ENCODE assay signal across 22 mouse cellular contexts in the genomic region with DNA sequence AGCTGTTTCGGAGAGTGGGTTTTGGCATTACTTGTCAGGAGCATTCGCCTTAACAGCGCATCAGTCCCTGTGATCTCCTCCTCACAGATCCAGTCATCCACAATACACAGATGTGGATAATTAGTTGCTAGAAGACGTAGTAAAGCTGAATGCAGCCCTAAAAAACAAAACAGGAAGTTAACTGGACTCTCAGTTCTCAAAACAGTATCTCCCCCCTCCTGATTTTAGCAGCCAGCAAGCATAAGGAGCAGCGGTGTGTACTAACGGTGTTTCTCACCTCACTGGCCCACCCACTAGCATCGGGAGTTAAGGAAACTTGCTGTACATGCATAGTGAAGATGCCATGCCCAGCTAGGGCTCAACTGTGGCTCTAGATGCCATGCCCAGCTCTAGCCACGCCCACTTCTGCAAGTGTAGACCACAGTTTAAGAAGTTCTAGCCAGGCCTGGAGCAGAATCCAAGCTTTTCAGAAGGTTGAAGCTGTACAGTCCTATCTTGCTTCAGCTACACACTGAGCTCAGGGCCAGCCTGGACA. TPM values are rescaled to one million over a fixed set of nuclear protein-coding genes. Genes with fewer than 3 reads are reported as not detected.
A peak's percentile ranks its signal among the peaks of the same experiment; 100 is the strongest.
DNase-seq lines count a peak whose midpoint lies in the region; ATAC-seq and TF ChIP-seq lines count a peak whose summit lies in the region.
"Had no signal": no experiment of that assay in that cellular context is flagged by ENCODE, and none has a peak within 500 bp of the region (broad histone marks: within the 10 kb centered on the region; RNA-seq: fewer than 3 reads in every experiment).

No protein-coding gene starts in this region.

- H3K36me3 ChIP-seq in kidney, adult 2 months (ENCODE audit: control insufficient read depth, insufficient read depth, low read length): peaks cover 1% of the 10 kb centered on the region; the same call in 1 of the 2 replicates
- H3K36me3 ChIP-seq in splenic B cell, adult 2 months (ENCODE audit: control insufficient read depth, insufficient read depth, low read length, poor library complexity, severe bottlenecking): peaks cover 5% of the 10 kb centered on the region; the same call in 1 of the 2 replicates

- H3K27ac ChIP-seq in kidney, adult 2 months (ENCODE audit: insufficient read depth, low read depth, low read length): peak overlapping the region; percentile 18; the same call in 1 of the 2 replicates
- 0 out of 2 replicates have a peak overlapping the region, but pooled peaks have one; percentile 4 for H3K27ac ChIP-seq in bone marrow, adult 2 months (ENCODE audit: control insufficient read depth, insufficient read depth, low read depth, low read length, poor library complexity)
- H3K27ac ChIP-seq: embryonic facial prominence, embryonic 10.5 days; forebrain, embryonic 10.5 days; heart, adult 2 months; hindbrain, embryonic 12.5 days; hindbrain, postnatal 0 days had no signal

- WGBS in kidney, adult 2 months: 78% methylated on average over 8 of the region's 8 CpGs
- WGBS in bone marrow, adult 2 months: 72% methylated on average over 8 of the region's 8 CpGs

- peak; percentile 56 for ATAC-seq in megakaryocyte, adult 5-6 weeks (ENCODE audit: poor library complexity, severe bottlenecking)
- ATAC-seq: forebrain, embryonic 14.5 days; hindbrain, postnatal 0 days had no signal

- DNase-seq in kidney, adult 2 months: no peak
- no peak for DNase-seq in kidney, postnatal 4 days
- DNase-seq in splenic B cell, adult 2 months (ENCODE audit: low read depth, low spot score): peak; percentile 47
- DNase-seq in left cerebral cortex, postnatal 36 days (ENCODE audit: low spot score in 2 of 2): no peak
- no peak for DNase-seq in heart, postnatal 4 days
- DNase-seq in lung, postnatal 25 days (ENCODE audit: low spot score): no peak
- DNase-seq: adrenal gland, postnatal 10 days; cerebellum, adult 11-12 months; cerebellum, adult 9-10 months; cerebellum, postnatal 25 days; gastrocnemius, postnatal 36 days; heart, adult 2 months; heart, postnatal 36 days had no signal

- H3K27me3 ChIP-seq in kidney, adult 2 months (replicated peaks; ENCODE audit: control insufficient read depth, insufficient read depth, low read length): no peaks in the 10 kb centered on the region
- no peaks in the 10 kb centered on the region for H3K27me3 ChIP-seq in splenic B cell, adult 2 months (ENCODE audit: control insufficient read depth, insufficient read depth, low read length, poor library complexity, severe bottlenecking)
- H3K27me3 ChIP-seq: heart, embryonic 12.5 days; hindbrain, embryonic 12.5 days had no signal

- TF ChIP-seq CTCF in kidney, adult 2 months (conservative IDR thresholded peaks at IDR 0.05; ENCODE audit: insufficient read depth, insufficient read length, low read depth, low read length): no peak
- no peak for TF ChIP-seq CTCF in bone marrow, adult 2 months (IDR thresholded peaks at IDR 0.05; ENCODE audit: control insufficient read depth, insufficient read depth, low read length)

- no peak for TF ChIP-seq POLR2A in kidney, adult 2 months (IDR thresholded peaks at IDR 0.05; ENCODE audit: low read depth, low read length)
- TF ChIP-seq POLR2A in bone marrow, adult 2 months (IDR thresholded peaks at IDR 0.05; ENCODE audit: borderline replicate concordance, control insufficient read depth, low read depth, low read length): no peak

- peaks cover 4% of the 10 kb centered on the region; the same call in 1 of the 2 replicates for H3K4me1 ChIP-seq in kidney, adult 2 months (ENCODE audit: control insufficient read depth, insufficient read depth, low read length)
- H3K4me1 ChIP-seq in bone marrow, adult 2 months (ENCODE audit: control insufficient read depth, insufficient read depth, low read length): peaks cover 5% of the 10 kb centered on the region
- H3K4me1 ChIP-seq: embryonic facial prominence, embryonic 10.5 days; forebrain, embryonic 10.5 days; heart, embryonic 12.5 days; hindbrain, embryonic 12.5 days had no signal

- no peak overlapping the region for H3K4me3 ChIP-seq in kidney, adult 2 months (ENCODE audit: insufficient read depth, low read depth, low read length)
- H3K4me3 ChIP-seq in bone marrow, adult 2 months (replicated peaks; ENCODE audit: control insufficient read depth, low read depth, low read length): no peak overlapping the region
- H3K4me3 ChIP-seq: embryonic facial prominence, embryonic 10.5 days; erythroblast, embryonic 14.5 days; forebrain, embryonic 10.5 days; heart, adult 2 months; heart, embryonic 12.5 days; hindbrain, embryonic 12.5 days had no signal

- intact Hi-C loops in left cerebral cortex, postnatal 36 days (cut with DNase I): no loop called here

RNA-seq across cellular contexts. Expression of a gene that starts 25.7 kb away (rescaled TPM):
- 0.43 and 0.67 TPM in 2 replicates for polyA plus RNA-seq in kidney, adult 2 months (2012; rRNA removed)
- polyA plus RNA-seq in bone marrow, adult 2 months (2011; ENCODE audit: insufficient read depth, insufficient read length, low replicate concordance, missing spikeins): 2.0 and 6.6 TPM in 2 replicates
- total RNA-seq in megakaryocyte, adult 5-6 weeks (2015): 20.7 and 21.3 TPM in 2 replicates
- 23.5 and 29.6 TPM in 2 replicates for total RNA-seq in megakaryocyte, adult 5-6 weeks (2017)
- total RNA-seq in left cerebral cortex, postnatal 36 days (2021): under 1 TPM; 0.07 to 0.23 TPM
- total RNA-seq in heart, postnatal 4 days (2021): 1 to 10 TPM; 5.2 to 5.6 TPM

RNA-seq across cellular contexts. Expression of a gene that starts 30.7 kb away (rescaled TPM):
- 29.3 and 29.5 TPM in 2 replicates for polyA plus RNA-seq in kidney, adult 2 months (2012; rRNA removed)
- polyA plus RNA-seq in bone marrow, adult 2 months (2011; ENCODE audit: insufficient read depth, insufficient read length, low replicate concordance, missing spikeins): 8.6 and 13.7 TPM in 2 replicates
- total RNA-seq in megakaryocyte, adult 5-6 weeks (2015): 8.4 and 8.5 TPM in 2 replicates
- 11.3 and 25.2 TPM in 2 replicates for total RNA-seq in megakaryocyte, adult 5-6 weeks (2017)
- total RNA-seq in left cerebral cortex, postnatal 36 days (2021): 10 to 100 TPM; 21.0 to 28.2 TPM
- 10 to 100 TPM in 1 of 2 experiments, 1 to 10 TPM in 1; 9.8 to 13.4 TPM for total RNA-seq in heart, postnatal 4 days (2021)

Comparison
In these comparisons a context has a peak if more than half of its experiments do, and no peak if none do; other contexts are left out.
1. RNA of a gene that starts 25.7 kb away (total RNA-seq): 20.7 to 29.6 TPM in megakaryocyte, adult 5-6 weeks and 5.2 to 5.6 TPM in heart, postnatal 4 days; 0.07 to 0.23 TPM in left cerebral cortex, postnatal 36 days; every median in the first group is over 4 times any median in the second.